Mouse (Mus musculus) liver, embryonic 14.5 days (tissue): ENCODE measurements around the gene Fam228b.

Experiments used
- CTCF ChIP-seq: IDR thresholded peaks from 2 replicates; pipeline ENCODE4 v1.5.1; 2016; ENCODE audit warnings: antibody characterized with exemption, low read depth, control low read depth
- EP300 ChIP-seq: IDR thresholded peaks from 2 replicates; pipeline ENCODE4 v1.6.1; 2016; ENCODE audit warnings: antibody characterized with exemption, low read depth

DNA sequence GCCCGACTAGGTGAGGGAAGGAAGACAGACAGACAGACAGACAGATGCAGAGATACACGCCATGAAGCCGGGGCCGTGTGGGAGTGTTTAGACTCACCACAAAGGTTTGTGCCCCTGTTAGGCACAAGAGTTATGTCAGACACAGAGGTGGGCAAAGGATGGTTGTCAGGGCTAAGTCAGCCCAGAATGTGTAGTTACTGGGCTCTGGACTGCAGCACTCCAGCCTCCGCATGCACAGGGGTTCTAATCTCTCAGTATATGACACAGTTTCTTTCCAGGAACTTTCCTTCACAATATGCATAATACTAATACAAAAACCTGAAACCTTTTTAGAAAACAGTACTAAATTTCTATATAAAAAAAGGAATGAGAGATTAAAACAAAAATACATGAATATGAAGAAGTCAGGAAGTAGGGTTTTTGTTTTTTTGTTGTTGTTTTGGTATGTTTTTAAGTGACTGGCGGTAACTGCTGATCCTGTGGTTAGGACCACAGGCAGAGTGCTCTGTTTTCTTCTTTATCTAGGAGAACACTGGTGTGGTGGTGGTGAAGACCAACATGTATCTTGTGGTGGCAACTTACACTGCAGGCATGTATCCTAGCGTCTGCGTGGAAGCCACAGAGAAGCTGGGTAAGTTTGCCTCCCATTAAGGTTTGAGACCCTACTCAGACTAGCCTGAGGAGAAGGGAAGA lies 6.0 kb upstream of the Fam228b start:
- TF ChIP-seq CTCF (no peak), EP300 (no peak)
